Mouse (Mus musculus): Measurements from ENCODE around the gene Adamts17. TPM values are rescaled to one million over a fixed set of nuclear protein-coding genes. Genes with fewer than 3 reads are reported as not detected.
A peak's percentile ranks its signal among the peaks of the same experiment; 100 is the strongest.

Gene Adamts17
- polyA plus RNA-seq, 1 experiment from 2014 or later = 2.2 TPM

DNA sequence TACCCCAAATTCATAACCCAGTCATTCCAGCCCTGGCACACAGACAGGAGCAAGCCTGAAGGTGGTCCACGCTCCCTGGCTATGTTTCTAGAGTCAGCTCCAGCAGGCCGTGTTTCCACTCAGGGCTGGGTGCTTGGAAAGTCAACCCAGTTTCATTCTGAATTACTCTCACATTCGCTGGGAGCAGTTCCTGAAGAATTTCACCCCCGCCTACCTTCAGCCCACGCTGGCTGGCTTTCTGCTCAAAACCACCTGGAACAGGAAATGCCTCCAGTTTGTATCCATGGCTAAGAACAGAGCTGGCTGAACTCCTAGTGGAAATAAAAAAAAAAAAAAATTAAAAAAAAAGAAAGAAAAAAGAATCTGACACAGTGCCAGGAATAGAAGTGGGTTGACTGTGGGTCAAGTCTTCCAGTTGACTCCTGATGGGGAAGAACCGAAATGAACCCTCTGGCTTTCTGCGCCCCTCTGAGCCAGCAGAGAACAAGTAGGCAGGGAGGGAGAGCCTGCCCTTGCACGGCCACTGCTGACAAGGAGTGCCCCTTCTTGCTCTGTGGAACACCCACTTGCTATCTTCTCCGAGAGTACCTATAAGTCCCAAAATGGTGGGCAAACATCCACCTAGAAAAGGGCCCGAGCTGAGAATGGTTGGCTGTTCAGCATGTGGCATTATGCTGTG is 225.2 kb downstream of the Adamts17 start:
- 86% methylated on average over 10 of the region's 10 CpGs for WGBS
- Histone ChIP-seq H3K9me3 (replicated peaks; ENCODE audit: control insufficient read depth, low read length) (no peaks in the 10 kb centered on the region), H3K36me3 (ENCODE audit: control insufficient read depth, insufficient read depth, low read length) (no peaks in the 10 kb centered on the region), H3K27ac (ENCODE audit: low read depth, low read length) (no peak overlapping the region), H3K4me2 (ENCODE audit: low read length) (no peak overlapping the region), H3K27me3 (replicated peaks; ENCODE audit: control insufficient read depth, insufficient read depth, low read length) (no peaks in the 10 kb centered on the region), H3K4me3 (ENCODE audit: low read depth, low read length) (no peak overlapping the region), H3K9ac (ENCODE audit: low read length) (no peak overlapping the region), H3K4me1 (ENCODE audit: control insufficient read depth, insufficient read depth, low read length) (no peaks in the 10 kb centered on the region)
- ATAC-seq (no peak), DNase-seq (ENCODE audit: low spot score) (no peak)

DNA sequence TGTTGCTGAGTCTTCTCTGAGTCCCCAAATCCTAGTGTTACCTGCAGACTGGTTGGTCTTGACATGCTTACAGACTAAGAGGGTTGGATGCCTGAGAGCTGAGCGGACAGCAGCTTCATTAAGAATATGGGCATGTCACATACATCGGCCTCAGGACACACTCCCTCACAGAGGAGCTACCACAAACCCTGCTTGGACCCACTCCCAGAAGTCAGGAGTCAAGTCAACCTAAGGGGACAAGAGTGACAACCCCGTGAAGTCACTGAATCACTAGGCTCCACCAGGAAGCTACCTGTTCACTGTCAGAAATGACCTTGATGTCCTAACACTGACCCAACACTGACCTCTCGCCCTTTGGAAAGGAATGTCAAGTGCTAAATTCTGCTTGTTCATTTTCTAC is 226.1 kb downstream of the Adamts17 start:
- DNase-seq (ENCODE audit: low spot score) = no peak
- 91% methylated on average over 4 of the region's 4 CpGs for WGBS
- no peaks in the 10 kb centered on the region for H3K36me3 ChIP-seq (ENCODE audit: control insufficient read depth, insufficient read depth, low read length)

DNA sequence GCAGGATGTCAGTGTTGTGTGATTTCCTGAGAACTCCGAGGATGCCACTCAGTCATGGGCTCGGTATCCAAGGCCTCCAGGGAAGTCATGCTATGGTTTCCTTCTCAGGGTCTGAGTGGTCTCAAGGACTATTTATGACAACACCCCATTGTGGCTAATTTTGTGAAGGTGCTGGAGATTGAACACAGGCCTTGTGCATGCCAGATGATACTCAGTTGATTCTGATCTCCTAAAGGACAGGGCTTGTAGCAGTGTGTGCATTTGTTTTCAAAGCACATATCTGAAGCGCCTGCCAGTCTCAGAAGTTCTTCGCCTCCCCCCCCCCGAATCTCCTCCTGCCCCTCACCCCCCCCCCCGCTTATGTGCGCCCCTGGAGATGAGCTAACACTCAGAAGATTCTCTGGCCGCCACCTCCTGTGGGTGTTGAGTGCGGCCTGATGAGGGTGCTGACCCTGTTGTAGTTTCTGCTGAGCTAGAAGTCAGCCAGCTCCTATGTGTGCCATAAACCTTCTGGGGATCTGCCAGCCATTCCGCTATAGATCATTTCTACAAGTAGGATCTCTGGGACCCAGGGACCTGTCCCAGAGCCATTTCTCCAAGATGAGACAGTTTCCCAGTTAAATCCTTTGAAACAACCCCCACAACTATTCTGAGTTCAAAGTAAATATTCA is 232.6 kb downstream of the Adamts17 start:
- Histone ChIP-seq H3K9ac (ENCODE audit: low read length) (no peak overlapping the region), H3K4me3 (ENCODE audit: low read depth, low read length) (no peak overlapping the region), H3K27me3 (replicated peaks; ENCODE audit: control insufficient read depth, insufficient read depth, low read length) (no peaks in the 10 kb centered on the region), H3K9me3 (replicated peaks; ENCODE audit: control insufficient read depth, low read length) (no peaks in the 10 kb centered on the region), H3K4me2 (ENCODE audit: low read length) (no peak overlapping the region), H3K27ac (ENCODE audit: low read depth, low read length) (no peak overlapping the region), H3K36me3 (ENCODE audit: control insufficient read depth, insufficient read depth, low read length) (no peaks in the 10 kb centered on the region), H3K4me1 (ENCODE audit: control insufficient read depth, insufficient read depth, low read length) (no peaks in the 10 kb centered on the region)
- 93% methylated on average over 10 of the region's 10 CpGs for WGBS
- no peak for ATAC-seq
- no peak for DNase-seq (ENCODE audit: low spot score)

More for the DNA sequence above, 226.1 kb downstream of the Adamts17 start:
- ATAC-seq = no peak
- Histone ChIP-seq H3K4me2 (ENCODE audit: low read length) (no peak overlapping the region), H3K4me1 (ENCODE audit: control insufficient read depth, insufficient read depth, low read length) (no peaks in the 10 kb centered on the region), H3K9ac (ENCODE audit: low read length) (no peak overlapping the region), H3K9me3 (replicated peaks; ENCODE audit: control insufficient read depth, low read length) (no peaks in the 10 kb centered on the region), H3K27me3 (replicated peaks; ENCODE audit: control insufficient read depth, insufficient read depth, low read length) (no peaks in the 10 kb centered on the region), H3K4me3 (ENCODE audit: low read depth, low read length) (no peak overlapping the region), H3K27ac (ENCODE audit: low read depth, low read length) (no peak overlapping the region)

DNA sequence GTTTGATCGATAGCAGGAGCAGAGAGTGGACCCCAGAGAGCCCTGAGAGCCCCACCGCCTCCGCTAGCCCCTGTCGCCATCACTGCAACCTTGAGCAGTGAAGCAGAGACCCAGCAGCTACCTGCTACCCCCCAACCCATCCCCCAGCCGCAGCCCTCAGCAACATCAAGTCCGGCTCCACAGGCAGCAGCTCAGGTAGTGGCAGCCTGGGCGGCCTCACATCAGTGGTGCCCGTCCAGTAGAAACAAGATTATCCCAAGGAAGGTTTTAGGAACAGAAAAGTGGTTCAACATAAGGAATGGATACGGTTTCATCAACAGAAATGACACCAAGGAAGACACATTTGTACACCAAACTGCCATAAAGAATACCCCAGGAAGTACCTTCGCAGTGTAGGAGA is 243.2 kb downstream of the Adamts17 start:
- H3K9ac ChIP-seq (ENCODE audit: low read length) = no peak overlapping the region
- no peak overlapping the region for H3K4me3 ChIP-seq (ENCODE audit: low read depth, low read length)
- DNase-seq (ENCODE audit: low spot score) (no peak), ATAC-seq (no peak)
- WGBS = 92% methylated on average over 10 of the region's 10 CpGs
- H3K27ac ChIP-seq (ENCODE audit: low read depth, low read length) = no peak overlapping the region
- H3K9me3 ChIP-seq (replicated peaks; ENCODE audit: control insufficient read depth, low read length) = no peaks in the 10 kb centered on the region
- H3K4me2 ChIP-seq (ENCODE audit: low read length) = no peak overlapping the region
- H3K27me3 ChIP-seq (replicated peaks; ENCODE audit: control insufficient read depth, insufficient read depth, low read length) = no peaks in the 10 kb centered on the region
- no peaks in the 10 kb centered on the region for H3K36me3 ChIP-seq (ENCODE audit: control insufficient read depth, insufficient read depth, low read length)
- no peaks in the 10 kb centered on the region for H3K4me1 ChIP-seq (ENCODE audit: control insufficient read depth, insufficient read depth, low read length)

DNA sequence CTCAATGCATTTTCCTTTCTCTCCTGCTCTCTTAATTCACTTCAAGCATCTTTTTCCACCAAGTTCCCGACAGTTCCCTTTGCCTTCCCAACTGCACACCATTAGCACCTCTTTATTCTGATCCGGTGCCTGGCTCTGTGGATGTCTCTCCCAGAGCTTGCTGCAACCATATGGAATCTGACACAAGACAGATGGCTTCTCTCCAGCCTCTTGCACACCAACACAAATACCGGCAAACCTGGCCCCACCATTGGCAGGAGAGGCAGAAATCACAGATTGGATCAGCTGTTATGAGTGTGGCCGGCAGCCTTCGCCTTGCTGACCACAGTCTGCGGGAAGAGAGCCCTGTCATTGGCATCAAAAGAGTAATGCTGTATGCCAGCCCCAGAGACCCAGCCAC is 248.2 kb downstream of the Adamts17 start:
- WGBS = 57% methylated on average over 6 of the region's 6 CpGs
- Histone ChIP-seq H3K36me3 (ENCODE audit: control insufficient read depth, insufficient read depth, low read length) (no peaks in the 10 kb centered on the region), H3K4me2 (ENCODE audit: low read length) (no peak overlapping the region), H3K9ac (ENCODE audit: low read length) (no peak overlapping the region), H3K9me3 (replicated peaks; ENCODE audit: control insufficient read depth, low read length) (no peaks in the 10 kb centered on the region), H3K27ac (ENCODE audit: low read depth, low read length) (no peak overlapping the region), H3K27me3 (replicated peaks; ENCODE audit: control insufficient read depth, insufficient read depth, low read length) (no peaks in the 10 kb centered on the region), H3K4me1 (ENCODE audit: control insufficient read depth, insufficient read depth, low read length) (no peaks in the 10 kb centered on the region), H3K4me3 (ENCODE audit: low read depth, low read length) (no peak overlapping the region)
- DNase-seq (ENCODE audit: low spot score) = peak; percentile 79
- peak; percentile 85; the same call in 1 of the 2 replicates for ATAC-seq

DNA sequence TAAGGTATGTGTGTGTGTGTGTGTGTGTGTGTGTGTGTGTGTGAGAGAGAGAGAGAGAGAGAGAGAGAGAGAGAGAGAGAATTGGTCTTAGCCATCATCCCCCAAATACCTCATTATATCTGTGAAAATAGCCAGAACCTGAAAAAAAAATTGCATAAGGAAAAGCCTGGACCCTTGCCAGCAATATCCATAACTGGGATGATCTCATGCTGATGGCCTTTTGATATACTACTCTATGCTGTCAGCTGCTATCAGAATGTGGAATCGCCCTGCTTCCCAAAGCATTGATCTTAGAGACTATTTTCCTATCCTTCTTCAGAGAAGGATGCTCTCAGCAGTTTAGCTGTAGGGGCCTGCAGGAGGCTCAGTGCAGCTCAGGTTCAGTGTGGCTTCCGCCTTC is 257.6 kb downstream of the Adamts17 start:
- Histone ChIP-seq H3K27me3 (replicated peaks; ENCODE audit: control insufficient read depth, insufficient read depth, low read length) (no peaks in the 10 kb centered on the region), H3K4me3 (ENCODE audit: low read depth, low read length) (no peak overlapping the region), H3K36me3 (ENCODE audit: control insufficient read depth, insufficient read depth, low read length) (no peaks in the 10 kb centered on the region), H3K9ac (ENCODE audit: low read length) (no peak overlapping the region), H3K27ac (ENCODE audit: low read depth, low read length) (no peak overlapping the region), H3K9me3 (replicated peaks; ENCODE audit: control insufficient read depth, low read length) (no peaks in the 10 kb centered on the region), H3K4me2 (ENCODE audit: low read length) (no peak overlapping the region), H3K4me1 (ENCODE audit: control insufficient read depth, insufficient read depth, low read length) (no peaks in the 10 kb centered on the region)
- WGBS = 85% methylated on average over 2 of the region's 2 CpGs
- DNase-seq (ENCODE audit: low spot score) (no peak), ATAC-seq (no peak)

DNA sequence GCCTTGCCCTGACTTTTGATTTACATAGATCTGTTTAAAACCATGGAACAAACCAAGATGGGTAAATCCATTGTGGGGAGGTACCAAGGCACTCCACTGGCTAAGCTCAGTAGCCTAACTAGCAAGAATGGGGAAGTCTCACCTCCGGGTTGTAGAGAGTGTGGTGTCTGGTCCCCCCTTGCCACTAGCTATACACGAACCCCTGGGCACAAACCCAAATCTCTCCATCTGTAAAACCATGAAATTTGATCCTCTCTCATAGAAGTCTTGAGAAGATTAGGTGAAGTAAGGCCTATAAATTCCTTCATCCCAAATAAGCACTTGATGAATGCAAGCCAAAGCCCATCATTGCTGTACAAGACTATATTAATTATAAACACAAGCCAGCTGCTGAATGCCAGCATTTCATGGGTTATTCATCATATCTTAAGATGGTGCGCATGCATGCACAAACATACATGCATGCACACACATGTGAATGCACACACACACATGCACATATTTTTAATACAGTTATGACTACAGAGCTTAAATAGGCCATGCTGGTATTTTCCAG is 262.0 kb downstream of the Adamts17 start:
- 79% methylated on average over 3 of the region's 3 CpGs for WGBS

DNA sequence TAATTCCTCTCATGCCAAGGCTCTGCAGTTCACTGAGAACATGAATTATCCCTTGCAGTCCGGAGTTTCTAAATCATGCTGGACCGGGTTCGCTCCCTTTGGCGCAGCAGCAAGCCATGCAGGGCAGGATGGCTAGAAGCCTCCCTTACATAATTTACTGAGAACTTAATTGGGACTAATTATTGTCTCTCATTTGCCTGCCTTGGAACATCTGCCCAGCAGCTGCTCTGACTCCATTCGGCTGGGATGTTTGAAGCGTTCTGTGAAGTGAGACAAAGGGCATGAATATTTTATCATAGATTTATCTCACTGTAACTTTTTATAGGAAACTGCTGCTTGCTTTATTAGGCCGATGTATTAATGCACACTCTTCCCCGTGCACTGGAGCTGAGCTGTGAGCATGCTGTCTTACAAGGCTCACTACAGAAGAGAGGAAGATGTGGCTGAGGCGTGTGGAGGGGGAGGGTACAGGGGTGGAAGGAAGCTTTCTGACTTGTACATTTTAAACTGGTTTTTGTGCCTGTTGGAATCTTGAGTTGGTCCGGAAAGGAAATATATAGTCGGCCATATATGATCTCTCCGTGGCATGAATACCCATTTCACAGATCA is 271.1 kb downstream of the Adamts17 start:
- H3K4me2 ChIP-seq (ENCODE audit: low read length) = no peak overlapping the region
- H3K27me3 ChIP-seq (replicated peaks; ENCODE audit: control insufficient read depth, insufficient read depth, low read length) = no peaks in the 10 kb centered on the region
- DNase-seq (ENCODE audit: low spot score) (peak; percentile 72), ATAC-seq (peak; percentile 88)
- no peaks in the 10 kb centered on the region for H3K9me3 ChIP-seq (replicated peaks; ENCODE audit: control insufficient read depth, low read length)
- H3K4me3 ChIP-seq (ENCODE audit: low read depth, low read length) = no peak overlapping the region
- H3K4me1 ChIP-seq (ENCODE audit: control insufficient read depth, insufficient read depth, low read length) = no peaks in the 10 kb centered on the region
- WGBS = 61% methylated on average over 12 of the region's 12 CpGs
- H3K9ac ChIP-seq (ENCODE audit: low read length) = no peak overlapping the region
- H3K36me3 ChIP-seq (ENCODE audit: control insufficient read depth, insufficient read depth, low read length) = no peaks in the 10 kb centered on the region
- H3K27ac ChIP-seq (ENCODE audit: low read depth, low read length) = peak overlapping the region; percentile 49; the same call in 1 of the 2 replicates

More for the DNA sequence above, 262.0 kb downstream of the Adamts17 start:
- Histone ChIP-seq H3K27me3 (replicated peaks; ENCODE audit: control insufficient read depth, insufficient read depth, low read length) (no peaks in the 10 kb centered on the region), H3K4me2 (ENCODE audit: low read length) (no peak overlapping the region), H3K36me3 (ENCODE audit: control insufficient read depth, insufficient read depth, low read length) (no peaks in the 10 kb centered on the region), H3K4me1 (ENCODE audit: control insufficient read depth, insufficient read depth, low read length) (no peaks in the 10 kb centered on the region), H3K4me3 (ENCODE audit: low read depth, low read length) (no peak overlapping the region), H3K27ac (ENCODE audit: low read depth, low read length) (no peak overlapping the region), H3K9ac (ENCODE audit: low read length) (no peak overlapping the region), H3K9me3 (replicated peaks; ENCODE audit: control insufficient read depth, low read length) (no peaks in the 10 kb centered on the region)
- no peak for DNase-seq (ENCODE audit: low spot score)
- ATAC-seq = no peak

Measured in forebrain, embryonic 14.5 days (tissue).